Mouse (Mus musculus): ENCODE data around the gene Ubr1. TPM values are rescaled to one million over a fixed set of nuclear protein-coding genes. Genes with fewer than 3 reads are reported as not detected.

Gene Ubr1
- polyA plus RNA-seq (2012; ENCODE audit: low replicate concordance): 4.0 and 39.1 TPM in 2 replicates

GRCm38 (mm10) chr2:120970559-120971080 lies at the start of gene Ubr1:
TSS of gene Ubr1 (minus strand) at chr2:120970715.

GRCm38 (mm10) chr2:121007925-121008663 lies 37.6 kb upstream of the Ubr1 start, which contains the start of gene Ccndbp1:
TSS of gene Ccndbp1 (plus strand) at chr2:121008403.

GRCm38 (mm10) chr2:120976990-120977925 lies 6.7 kb upstream of the Ubr1 start, which contains the start of gene Tmem62:
TSS of gene Tmem62 (plus strand) at chr2:120977017.

GRCm38 (mm10) chr2:120850424-120851082 lies 120.0 kb downstream of the Ubr1 start, which contains the start of gene Ttbk2:
TSS of gene Ttbk2 (minus strand) at chr2:120850604.

GRCm38 (mm10) chr2:120849449-120850423 lies 120.8 kb downstream of the Ubr1 start, which contains the start of gene Cdan1:
TSS of gene Cdan1 (minus strand) at chr2:120850128.

Other genes starting within 250 kb of the Ubr1 start
- 154 and 165 TPM in 2 replicates for gene Cdan1, start 120.6 kb downstream of the Ubr1 start, polyA plus RNA-seq (2012; ENCODE audit: low replicate concordance)
- gene Ttbk2, start 120.1 kb downstream of the Ubr1 start, polyA plus RNA-seq (2012; ENCODE audit: low replicate concordance): 2.7 and 3.0 TPM in 2 replicates
- 3.5 and 5.2 TPM in 2 replicates for gene Tmem62, start 6.3 kb upstream of the Ubr1 start, polyA plus RNA-seq (2012; ENCODE audit: low replicate concordance)
- 4.8 and 9.9 TPM in 2 replicates for gene Ccndbp1, start 37.7 kb upstream of the Ubr1 start, polyA plus RNA-seq (2012; ENCODE audit: low replicate concordance)
- gene Epb42, start 66.4 kb upstream of the Ubr1 start, polyA plus RNA-seq (2012; ENCODE audit: low replicate concordance): 27.4 and 43.0 TPM in 2 replicates
- gene Tgm5, start 115.1 kb upstream of the Ubr1 start, polyA plus RNA-seq (2012; ENCODE audit: low replicate concordance): not detected in 2 replicates
- not detected in 2 replicates for gene Tgm7, start 139.1 kb upstream of the Ubr1 start, polyA plus RNA-seq (2012; ENCODE audit: low replicate concordance)
- gene Adal, start 169.7 kb upstream of the Ubr1 start, polyA plus RNA-seq (2012; ENCODE audit: low replicate concordance): 2.4 and 3.2 TPM in 2 replicates
- gene Lcmt2, start 169.9 kb upstream of the Ubr1 start, polyA plus RNA-seq (2012; ENCODE audit: low replicate concordance): 11.7 and 13.5 TPM in 2 replicates
- 4.2 and 28.8 TPM in 2 replicates for gene Tubgcp4, start 199.9 kb upstream of the Ubr1 start, polyA plus RNA-seq (2012; ENCODE audit: low replicate concordance)
- gene Zscan29, start 200.4 kb upstream of the Ubr1 start, polyA plus RNA-seq (2012; ENCODE audit: low replicate concordance): 12.7 and 13.2 TPM in 2 replicates

All from leukemia stem cell, adult 10-12 weeks (primary cell).